Mouse (Mus musculus): ENCODE measurements around the gene Ifitm5.

- TF ChIP-seq CTCF (IDR thresholded peaks at IDR 0.05; ENCODE audit: low read depth, low read length) = no peak
- no peak for TF ChIP-seq POLR2A (IDR thresholded peaks at IDR 0.05; ENCODE audit: extremely low read depth, insufficient read depth, low read length)
Observed at GRCm38 (mm10) chr7:140944236-140944635, 5.9 kb downstream of the Ifitm5 start.
